In the genomic region with DNA sequence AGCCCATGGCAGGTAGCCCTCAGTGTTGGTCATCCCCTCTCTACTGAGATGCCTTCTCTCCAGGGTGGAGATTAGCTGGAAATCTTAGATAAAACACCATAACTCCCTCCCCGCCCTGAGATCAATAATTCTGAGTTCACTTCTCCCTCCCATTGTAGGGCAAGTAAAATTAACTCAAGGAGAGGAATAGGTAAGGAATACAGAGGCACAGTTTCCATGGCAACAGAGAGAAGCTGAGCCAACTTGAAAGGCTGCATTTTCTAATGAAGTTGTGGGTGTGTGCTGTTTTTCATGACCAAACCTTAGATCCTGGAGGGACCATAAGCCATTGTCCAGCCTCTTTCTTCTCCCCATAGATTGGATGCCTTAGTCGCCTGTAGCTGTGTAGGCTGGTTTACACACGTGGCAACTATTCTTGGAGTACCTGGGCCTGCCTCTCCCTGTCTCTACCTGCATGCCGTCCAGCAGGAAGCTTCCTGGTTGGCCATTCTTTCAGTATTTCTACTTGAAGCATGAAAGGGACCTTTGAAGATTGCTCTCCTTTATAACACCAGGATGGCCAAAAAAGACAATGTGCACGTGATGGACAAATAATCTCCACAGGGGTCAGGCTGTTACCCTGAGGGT, we compare ENCODE assay signal across 23 mouse cellular contexts.
DNase-seq lines count a peak whose midpoint lies in the region; ATAC-seq and TF ChIP-seq lines count a peak whose summit lies in the region.
"Had no signal": no experiment of that assay in that cellular context is flagged by ENCODE, and none has a peak within 500 bp of the region (broad histone marks: within the 10 kb centered on the region; RNA-seq: fewer than 3 reads in every experiment).

No protein-coding gene starts in this region.

- no peak overlapping the region for H3K4me3 ChIP-seq in lung, postnatal 0 days (ENCODE audit: low read depth, low read length)
- H3K4me3 ChIP-seq: forebrain, embryonic 15.5 days; heart, adult 2 months; heart, embryonic 13.5 days; kidney, embryonic 15.5 days; left cerebral cortex, adult 2 months; limb, embryonic 15.5 days; lung, embryonic 15.5 days; midbrain, embryonic 12.5 days had no signal

- no peak overlapping the region for H3K9ac ChIP-seq in lung, postnatal 0 days (replicated peaks; ENCODE audit: low read depth)
- H3K9ac ChIP-seq: forebrain, embryonic 15.5 days; heart, embryonic 13.5 days; kidney, embryonic 15.5 days; limb, embryonic 15.5 days; liver, embryonic 14.5 days; lung, embryonic 15.5 days; midbrain, embryonic 12.5 days had no signal

- no peak overlapping the region for H3K4me2 ChIP-seq in lung, postnatal 0 days (replicated peaks; ENCODE audit: low read depth, low read length)
- H3K4me2 ChIP-seq: forebrain, embryonic 15.5 days; heart, embryonic 13.5 days; kidney, embryonic 15.5 days; limb, embryonic 15.5 days; lung, embryonic 15.5 days; midbrain, embryonic 12.5 days had no signal

- no peak for ATAC-seq in lung, postnatal 0 days
- ATAC-seq: CD4-positive, CD25-positive, alpha-beta regulatory T cell, adult 4 months; forebrain, embryonic 15.5 days had no signal

- TF ChIP-seq EP300 in lung, postnatal 0 days (IDR thresholded peaks at IDR 0.05): no peak

- intact Hi-C loops in heart, postnatal 14 days (cut with DNase I): no loop called here

- H3K27me3 ChIP-seq in lung, postnatal 0 days (replicated peaks; ENCODE audit: insufficient read depth, low read length): no peaks in the 10 kb centered on the region
- H3K27me3 ChIP-seq: forebrain, embryonic 15.5 days; heart, embryonic 13.5 days; kidney, embryonic 15.5 days; limb, embryonic 15.5 days; lung, embryonic 15.5 days; midbrain, embryonic 12.5 days had no signal

- no peak for TF ChIP-seq CTCF in lung, postnatal 0 days (IDR thresholded peaks at IDR 0.05)
- TF ChIP-seq CTCF in brain, embryonic 14.5 days (IDR thresholded peaks at IDR 0.05; ENCODE audit: borderline replicate concordance, extremely low read depth, insufficient read depth, insufficient read length): no peak

- no peaks in the 10 kb centered on the region for H3K4me1 ChIP-seq in lung, postnatal 0 days (ENCODE audit: insufficient read depth, low read depth, low read length)

- WGBS in lung, postnatal 0 days: 67% methylated on average over 5 of the region's 5 CpGs

- H3K9me3 ChIP-seq in lung, postnatal 0 days (ENCODE audit: low read length): no peaks in the 10 kb centered on the region
- H3K9me3 ChIP-seq: forebrain, embryonic 15.5 days; heart, embryonic 13.5 days; kidney, embryonic 15.5 days; limb, embryonic 15.5 days; lung, embryonic 15.5 days; midbrain, embryonic 12.5 days had no signal

- no peak overlapping the region for H3K27ac ChIP-seq in lung, postnatal 0 days (ENCODE audit: low read length)
- H3K27ac ChIP-seq: forebrain, embryonic 15.5 days; heart, adult 2 months; heart, embryonic 13.5 days; kidney, embryonic 15.5 days; left cerebral cortex, adult 2 months; limb, embryonic 15.5 days; liver, embryonic 14.5 days; lung, embryonic 15.5 days; midbrain, embryonic 12.5 days had no signal

- no peaks in the 10 kb centered on the region; the same call in 1 of the 2 replicates for H3K36me3 ChIP-seq in lung, postnatal 0 days (ENCODE audit: insufficient read depth, low read length)
- H3K36me3 ChIP-seq: forebrain, embryonic 15.5 days; kidney, embryonic 15.5 days; lung, embryonic 15.5 days; midbrain, embryonic 12.5 days had no signal

- peak; percentile 77 for DNase-seq in heart, adult 11 months
- no peak for DNase-seq in heart, postnatal 14 days
- DNase-seq in lung, postnatal 0 days (ENCODE audit: low spot score): peak; percentile 26
- no peak for DNase-seq in lung, postnatal 10 days
- peak; percentile 48 for DNase-seq in brain, embryonic 14.5 days (ENCODE audit: low read depth)
- DNase-seq in adrenal gland, postnatal 14 days: no peak
- DNase-seq in kidney, postnatal 4 days: no peak
- DNase-seq: adrenal gland, adult 2 months; cerebellum, adult 8-10 months; gastrocnemius, postnatal 14 days; heart, adult 2 months; left cerebral cortex, postnatal 4 days; right cerebral cortex, postnatal 4 days; thymus, adult 18-20 months had no signal

- no peak for TF ChIP-seq POLR2A in brain, embryonic 14.5 days (IDR thresholded peaks at IDR 0.05; ENCODE audit: borderline replicate concordance, extremely low read depth, insufficient read depth, insufficient read length, poor library complexity, severe bottlenecking)

Comparison
In these comparisons a context has a peak if more than half of its experiments do, and no peak if none do; other contexts are left out.
1. DNase-seq: peak in heart, adult 11 months (single experiment), lung, postnatal 0 days (single experiment) and brain, embryonic 14.5 days (single experiment); none in heart, postnatal 14 days (0 of 2), lung, postnatal 10 days (single experiment), adrenal gland, postnatal 14 days (single experiment) and kidney, postnatal 4 days (0 of 2).